Mouse (Mus musculus) ovary, adult 18-20 months (tissue): Measurements from ENCODE around the gene Plxnd1.

Experiments
- DNase-seq: peaks from one replicate; pipeline ENCODE4 v3.0.0; 2022; ENCODE audit warnings: low spot score, mixed read lengths

Plxnd1 gene

DNA sequence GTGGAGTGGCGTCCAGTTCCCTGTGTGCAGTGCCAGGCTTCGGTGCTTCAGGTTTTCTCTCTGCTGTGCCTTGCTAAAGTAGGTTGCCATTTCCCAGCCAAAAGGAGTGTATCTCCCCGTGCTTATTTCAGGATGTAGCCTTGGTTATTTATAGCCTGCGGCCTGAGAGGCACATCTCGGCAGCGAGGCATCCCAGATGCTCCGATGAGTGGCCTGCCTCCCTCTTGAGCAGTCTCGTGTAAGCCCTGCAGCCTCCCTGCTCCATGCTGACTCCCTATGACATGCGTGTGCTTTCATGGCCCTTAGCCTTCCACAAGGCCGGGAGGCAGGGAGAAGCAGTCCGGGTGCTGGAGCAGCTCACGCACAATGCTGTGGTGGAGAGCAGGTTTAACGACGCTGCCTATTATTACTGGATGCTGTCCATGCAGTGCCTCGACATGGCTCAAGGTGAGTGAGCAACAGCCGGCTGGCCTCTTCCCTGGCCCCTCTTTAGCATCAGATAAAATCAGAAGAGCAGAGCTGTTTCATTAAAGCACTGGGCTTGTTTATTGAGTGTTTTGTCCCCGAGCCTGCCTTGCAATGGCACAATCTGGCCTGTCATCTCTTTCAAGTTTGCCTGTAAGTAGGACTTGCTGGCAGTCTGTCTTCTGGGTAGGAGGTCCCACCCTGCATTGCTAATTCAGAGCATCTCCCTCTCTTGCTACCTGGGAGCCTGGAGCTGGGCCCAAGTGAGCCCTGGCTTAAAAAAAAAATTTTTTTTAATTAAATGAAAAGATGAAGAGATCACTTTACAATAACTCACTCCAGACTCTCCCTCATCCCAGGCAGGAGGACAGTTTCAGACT, 79.0 kb downstream of the Plxnd1 start:
- no peak for DNase-seq

DNA sequence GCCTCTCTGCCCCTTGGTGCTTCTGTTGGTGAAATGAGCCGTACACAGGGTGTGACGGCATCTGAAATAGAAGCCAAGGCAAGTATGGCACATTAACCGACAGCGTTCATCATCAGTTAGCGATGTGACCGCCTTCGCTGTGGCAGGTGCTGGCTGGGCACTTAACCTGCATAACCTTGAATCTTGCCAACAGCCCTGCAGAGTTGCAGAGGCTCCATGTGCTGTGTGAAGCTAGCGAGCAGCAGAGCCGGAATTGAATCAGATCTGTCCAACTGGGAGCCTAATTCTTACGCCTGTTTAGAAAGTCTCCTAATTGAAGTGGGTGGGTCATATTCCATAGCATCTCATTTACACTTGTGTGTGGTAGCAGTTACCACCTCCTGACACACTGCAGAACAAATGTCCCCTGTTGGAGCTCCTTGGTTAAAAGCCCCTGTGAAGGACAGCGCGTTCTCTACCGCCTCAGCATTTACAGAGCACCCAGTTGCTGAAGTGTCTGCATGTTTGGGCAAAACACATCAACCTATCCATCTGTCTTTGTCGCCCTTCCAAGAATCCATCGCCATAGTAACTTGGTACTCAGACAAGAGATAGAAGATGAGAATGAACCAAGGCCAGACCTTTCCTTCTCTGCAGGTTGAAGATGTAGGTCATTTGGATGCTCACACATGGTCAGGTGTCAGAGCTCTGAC, 80.1 kb downstream of the Plxnd1 start:
- DNase-seq = no peak

DNA sequence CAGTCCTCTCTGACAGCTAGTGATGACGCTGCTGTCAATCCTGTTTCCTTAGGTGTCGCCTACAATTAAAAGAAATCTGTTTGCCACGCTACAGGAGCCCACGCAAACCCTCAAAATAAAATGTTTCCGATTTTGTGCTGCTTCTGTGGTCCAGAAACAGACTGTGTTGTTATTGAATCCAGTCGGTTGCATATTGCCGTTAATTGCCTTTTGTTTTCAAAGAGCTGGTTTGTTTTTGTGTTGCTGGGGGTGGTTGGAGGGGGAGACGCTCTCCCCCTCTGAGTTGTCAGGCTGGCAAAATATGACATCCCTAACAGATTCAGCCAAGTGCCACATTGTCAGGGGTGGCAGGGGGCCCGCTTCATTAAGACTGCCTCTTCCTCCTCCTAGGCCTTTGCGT, 81.3 kb downstream of the Plxnd1 start:
- DNase-seq = no peak

DNA sequence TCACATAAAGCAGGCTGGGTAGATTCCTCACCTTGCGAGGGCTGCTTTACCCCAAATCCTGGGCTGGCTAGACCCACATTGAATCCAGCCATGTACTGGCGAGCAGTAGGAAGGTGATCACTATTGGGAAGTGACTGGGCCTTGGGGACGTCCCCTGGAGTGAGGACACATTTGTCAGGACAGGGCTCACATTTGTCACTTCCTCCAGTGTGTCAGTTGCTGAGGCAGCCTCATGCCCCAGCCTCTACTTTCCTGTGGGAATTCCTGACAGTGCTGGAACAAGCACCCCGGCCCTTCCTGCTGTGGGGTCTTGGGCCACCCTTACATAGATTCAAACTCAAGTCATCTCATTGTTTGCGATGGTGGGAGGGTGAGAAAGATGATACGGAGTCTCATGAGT, 83.0 kb downstream of the Plxnd1 start:
- DNase-seq = no peak

DNA sequence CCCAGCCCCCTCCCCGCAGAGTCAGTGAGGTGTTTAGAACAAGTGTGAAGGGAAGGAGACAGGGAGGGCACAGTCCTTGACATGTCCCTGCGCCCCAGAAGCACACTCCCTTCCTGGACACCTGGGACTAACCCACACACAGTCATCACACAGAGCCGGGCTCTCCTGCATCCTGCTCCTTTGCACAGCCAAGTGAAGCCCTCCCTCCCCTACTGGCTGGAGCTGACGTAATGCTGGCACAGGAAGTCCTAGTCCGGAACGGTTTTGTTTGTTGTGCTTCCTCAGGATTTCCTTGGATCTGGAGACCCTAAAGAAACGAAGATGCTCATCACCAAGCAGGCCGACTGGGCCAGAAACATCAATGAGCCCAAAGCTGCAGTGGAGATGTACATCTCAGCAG, 84.9 kb downstream of the Plxnd1 start:
- DNase-seq = no peak

DNA sequence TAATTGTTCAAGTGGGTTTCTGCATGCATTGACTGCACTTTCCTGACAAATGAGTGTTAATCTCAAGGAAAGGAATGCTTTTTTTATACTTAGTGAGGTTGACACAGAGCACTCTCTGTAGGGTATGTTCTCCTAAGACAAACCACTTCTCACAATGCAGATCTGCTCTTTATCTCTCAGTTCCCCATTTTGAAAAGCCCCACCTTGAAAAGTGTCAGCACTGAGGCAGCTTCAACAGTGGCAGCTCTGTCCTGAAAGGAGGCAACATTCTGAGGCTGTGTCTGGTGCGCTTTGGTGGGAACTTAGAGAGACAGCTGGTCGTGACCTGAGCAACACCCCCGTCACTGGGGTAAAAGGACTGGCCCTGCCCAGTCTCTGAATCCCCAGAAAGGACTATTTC, 85.8 kb downstream of the Plxnd1 start:
- no peak for DNase-seq

DNA sequence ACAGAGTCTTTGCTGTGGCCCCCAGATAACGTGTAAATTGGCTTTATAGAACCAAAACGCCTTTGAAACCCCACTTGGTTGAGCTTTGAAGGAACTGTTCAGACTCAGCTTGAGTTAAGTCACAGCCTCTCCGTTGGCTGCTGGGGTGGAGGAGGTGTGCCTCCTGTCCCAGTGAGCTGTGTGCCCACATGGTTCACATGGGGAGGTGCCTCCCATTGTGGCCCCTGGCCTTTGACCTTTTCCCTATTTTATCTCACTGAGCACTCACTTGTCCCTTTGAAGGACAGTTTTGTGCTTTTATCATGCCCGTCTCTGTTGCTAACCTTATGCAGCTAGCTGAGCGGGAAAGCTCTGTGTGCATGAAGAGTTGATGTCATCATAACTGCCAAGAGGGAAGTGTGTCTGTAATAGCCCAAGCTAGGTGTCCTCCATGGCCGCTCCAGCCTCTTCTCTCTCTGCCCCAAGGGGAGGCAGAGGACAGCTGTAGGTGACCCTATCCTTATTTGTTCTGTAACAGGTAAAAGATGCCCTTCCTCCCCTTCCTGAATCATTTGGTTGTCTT, 86.3 kb downstream of the Plxnd1 start:
- DNase-seq = no peak

DNA sequence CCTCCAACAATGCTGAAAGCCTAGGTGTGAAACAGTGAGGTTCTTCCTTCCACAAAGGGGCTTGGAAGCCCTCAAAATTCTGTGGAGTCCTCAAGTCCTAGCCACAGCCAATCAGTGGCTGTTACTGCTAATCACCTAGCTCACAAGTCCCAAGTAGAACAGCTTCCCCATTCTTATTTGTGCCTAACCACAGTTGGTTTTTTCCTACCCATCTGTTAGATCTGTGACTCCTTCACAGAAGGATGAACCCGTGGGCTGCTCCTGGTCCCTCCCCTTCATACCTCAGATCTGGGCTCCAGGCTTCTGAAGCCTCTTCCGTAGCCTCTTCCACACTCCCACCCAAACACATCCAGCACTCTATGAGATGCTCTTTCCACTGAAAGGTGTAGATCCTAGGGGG, 87.9 kb downstream of the Plxnd1 start:
- no peak for DNase-seq

DNA sequence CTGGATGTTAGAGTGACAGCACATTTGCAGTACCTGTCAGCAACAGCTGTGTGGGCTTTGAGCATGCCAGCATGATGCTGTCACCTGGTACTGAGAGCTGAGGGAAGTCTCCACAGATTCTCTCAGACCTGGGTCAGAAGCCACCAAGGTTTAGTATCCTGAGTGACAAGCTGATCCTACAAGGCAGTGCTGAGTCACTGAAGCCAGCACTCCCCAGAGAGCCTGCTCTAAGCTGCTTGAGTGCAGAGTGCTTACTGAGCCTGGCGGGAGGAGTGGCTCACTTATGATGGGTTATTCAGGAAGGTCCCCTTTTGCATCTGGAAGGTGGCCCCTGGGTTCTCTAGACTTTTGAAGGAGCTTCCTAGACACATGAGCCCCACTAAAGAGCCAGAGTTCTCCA, 88.3 kb downstream of the Plxnd1 start:
- no peak for DNase-seq

DNA sequence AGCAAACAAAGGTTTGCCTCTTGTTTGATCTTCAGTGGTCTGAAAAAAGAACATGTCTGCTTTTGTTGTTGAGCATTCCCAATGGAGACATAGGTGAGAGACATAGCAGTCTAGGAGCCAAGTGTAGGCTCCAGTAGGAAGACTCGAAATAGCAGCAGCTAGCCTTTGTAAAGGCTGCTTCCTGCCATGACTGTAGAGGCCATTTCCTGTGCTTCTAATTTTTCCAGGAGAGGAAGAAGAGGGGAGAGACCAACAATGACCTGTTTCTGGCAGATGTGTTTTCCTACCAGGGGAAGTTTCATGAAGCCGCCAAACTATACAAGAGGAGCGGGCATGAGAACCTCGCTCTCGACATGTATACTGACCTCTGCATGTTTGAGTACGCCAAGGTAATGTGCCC, 89.2 kb downstream of the Plxnd1 start:
- no peak for DNase-seq
